Mouse (Mus musculus): Measurements from ENCODE around the gene Gm7324. TPM values are rescaled to one million over a fixed set of nuclear protein-coding genes. Genes with fewer than 3 reads are reported as not detected.
"Not testable (repeated sequence)": the region's sequence is repeated elsewhere in the genome, so short reads cannot be mapped to it uniquely, and the experiment has no call there.

Gm7324 gene
- 0.54 and 0.56 TPM in 2 replicates for polyA plus RNA-seq (2015; fragmentation: Nextera tagmentation; extraction: Ambion mirVana)

DNA sequence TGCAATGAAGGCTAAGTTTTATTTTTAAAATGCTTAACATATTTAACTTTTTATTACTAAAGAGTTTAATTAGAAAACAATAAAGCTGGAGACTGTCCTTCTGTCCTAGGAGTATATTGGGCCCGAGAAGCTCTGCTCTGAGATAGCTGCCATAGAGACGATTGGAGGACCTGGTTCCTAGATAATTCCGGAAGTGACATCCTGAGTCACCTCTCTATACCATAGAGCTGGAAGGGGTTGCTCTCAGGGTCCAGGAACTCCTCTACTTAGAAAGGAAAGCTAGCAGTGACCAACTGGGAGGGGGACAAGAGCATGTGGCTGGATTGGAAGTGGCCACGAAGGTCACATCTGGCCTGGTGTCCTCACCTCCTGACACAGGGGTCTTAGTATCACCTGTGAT is at the start of gene Gm7324:
Gene Gm7324, plus strand, starts transcription at position 208 of the 400 bp plus-strand sequence.
- H3K27me3 ChIP-seq (replicated peaks; ENCODE audit: insufficient read depth, low read length); H3K27ac ChIP-seq (ENCODE audit: low read length); H3K36me3 ChIP-seq (ENCODE audit: insufficient read depth, low read length); ATAC-seq; H3K4me2 ChIP-seq (replicated peaks; ENCODE audit: low read depth, low read length); H3K4me3 ChIP-seq (ENCODE audit: low read depth, low read length); DNase-seq (ENCODE audit: low spot score); H3K9me3 ChIP-seq (ENCODE audit: low read length); H3K9ac ChIP-seq (replicated peaks; ENCODE audit: low read depth); H3K4me1 ChIP-seq (ENCODE audit: insufficient read depth, low read depth, low read length): not testable (repeated sequence)
- 84% methylated on average over 4 of the region's 4 CpGs for WGBS

DNA sequence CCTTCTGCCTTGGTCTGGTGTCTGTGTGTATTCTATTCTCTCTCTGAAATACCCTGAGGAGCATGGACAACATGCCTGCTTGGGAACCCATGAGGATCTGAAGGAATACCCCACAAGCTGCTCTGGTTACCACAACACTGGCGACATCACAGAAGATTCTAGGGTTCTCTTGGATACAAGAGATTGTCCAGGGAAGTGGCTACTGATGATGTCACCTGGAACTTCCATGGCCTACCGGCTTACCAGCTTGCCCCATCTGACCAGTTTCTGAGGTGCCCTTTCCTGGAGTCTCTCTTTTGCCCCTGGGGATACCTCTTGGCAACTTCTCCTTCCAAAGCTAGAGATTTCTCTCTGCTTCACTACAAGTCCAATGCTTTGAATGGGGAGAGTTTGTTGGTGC is 20.5 kb upstream of the Gm7324 start, which contains the start of gene Gm8165:
Gene Gm8165, minus strand, starts transcription at position 101 of the 400 bp plus-strand sequence.
- H3K4me2 ChIP-seq (replicated peaks; ENCODE audit: low read depth, low read length); H3K27ac ChIP-seq (ENCODE audit: low read length); H3K36me3 ChIP-seq (ENCODE audit: insufficient read depth, low read length); DNase-seq (ENCODE audit: low spot score); H3K4me3 ChIP-seq (ENCODE audit: low read depth, low read length); H3K9ac ChIP-seq (replicated peaks; ENCODE audit: low read depth); H3K9me3 ChIP-seq (ENCODE audit: low read length); ATAC-seq; H3K4me1 ChIP-seq (ENCODE audit: insufficient read depth, low read depth, low read length); H3K27me3 ChIP-seq (replicated peaks; ENCODE audit: insufficient read depth, low read length): not testable (repeated sequence)
- WGBS: no CpG with 5 or more reads among the region's 2 CpGs

DNA sequence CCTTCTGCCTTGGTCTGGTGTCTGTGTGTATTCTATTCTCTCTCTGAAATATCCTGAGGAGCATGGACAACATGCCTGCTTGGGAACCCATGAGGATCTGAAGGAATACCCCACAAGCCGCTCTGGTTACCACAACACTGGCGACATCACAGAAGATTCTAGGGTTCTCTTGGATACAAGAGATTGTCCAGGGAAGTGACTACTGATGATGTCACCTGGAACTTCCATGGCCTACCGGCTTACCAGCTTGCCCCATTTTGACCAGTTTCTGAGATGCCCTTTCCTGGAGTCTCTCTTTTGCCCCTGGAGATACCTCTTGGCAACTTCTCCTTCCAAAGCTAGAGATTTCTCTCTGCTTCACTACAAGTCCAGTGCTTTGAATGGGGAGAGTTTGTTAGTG is 29.8 kb downstream of the Gm7324 start, which contains the start of gene Gm16506:
Gene Gm16506, minus strand, starts transcription at position 101 of the 400 bp plus-strand sequence.
- H3K4me3 ChIP-seq (ENCODE audit: low read depth, low read length); ATAC-seq; H3K9ac ChIP-seq (replicated peaks; ENCODE audit: low read depth); H3K9me3 ChIP-seq (ENCODE audit: low read length); H3K36me3 ChIP-seq (ENCODE audit: insufficient read depth, low read length); H3K27ac ChIP-seq (ENCODE audit: low read length); H3K4me1 ChIP-seq (ENCODE audit: insufficient read depth, low read depth, low read length); DNase-seq (ENCODE audit: low spot score); H3K4me2 ChIP-seq (replicated peaks; ENCODE audit: low read depth, low read length); H3K27me3 ChIP-seq (replicated peaks; ENCODE audit: insufficient read depth, low read length): not testable (repeated sequence)
- 95% methylated on average over 2 of the region's 3 CpGs for WGBS

DNA sequence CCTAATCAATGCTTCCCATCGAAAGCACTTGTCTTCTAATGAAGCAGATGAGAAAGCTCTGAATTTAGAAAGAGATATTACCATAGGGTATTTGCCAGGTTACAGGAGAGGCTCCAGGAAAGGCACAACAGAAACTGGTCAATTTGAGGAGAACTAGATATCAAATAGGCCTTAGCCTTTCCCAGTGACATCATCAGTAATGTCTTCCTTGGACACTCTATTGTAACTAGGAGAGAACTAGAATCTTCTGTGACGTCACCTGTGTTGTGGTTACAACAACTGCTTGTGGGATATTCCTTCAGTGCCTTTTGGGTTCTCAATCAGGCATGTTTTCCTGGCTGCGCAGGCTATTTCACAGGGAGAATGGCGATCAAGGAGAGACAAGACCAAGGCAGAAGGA is 49.9 kb downstream of the Gm7324 start, which contains the start of gene Gm6526:
Gene Gm6526, plus strand, starts transcription at position 301 of the 400 bp plus-strand sequence.
- not testable (repeated sequence) for H3K9ac ChIP-seq (replicated peaks; ENCODE audit: low read depth); ATAC-seq; H3K27ac ChIP-seq (ENCODE audit: low read length); H3K27me3 ChIP-seq (replicated peaks; ENCODE audit: insufficient read depth, low read length); H3K4me3 ChIP-seq (ENCODE audit: low read depth, low read length); H3K4me2 ChIP-seq (replicated peaks; ENCODE audit: low read depth, low read length); H3K9me3 ChIP-seq (ENCODE audit: low read length); H3K36me3 ChIP-seq (ENCODE audit: insufficient read depth, low read length); DNase-seq (ENCODE audit: low spot score); H3K4me1 ChIP-seq (ENCODE audit: insufficient read depth, low read depth, low read length)
- 68% methylated on average over 4 of the region's 4 CpGs for WGBS

Other genes with a start within 250 kb of the Gm7324 start
- gene Gm5799, start 154.3 kb upstream of the Gm7324 start, polyA plus RNA-seq (2015; fragmentation: Nextera tagmentation; extraction: Ambion mirVana): not detected in 2 replicates
- gene Gm17654, start 118.7 kb upstream of the Gm7324 start, polyA plus RNA-seq (2015; fragmentation: Nextera tagmentation; extraction: Ambion mirVana): not detected in 2 replicates
- not detected in 2 replicates for gene Gm10375, start 89.8 kb upstream of the Gm7324 start, polyA plus RNA-seq (2015; fragmentation: Nextera tagmentation; extraction: Ambion mirVana)
- not detected in 2 replicates for gene Gm8165, start 20.6 kb upstream of the Gm7324 start, polyA plus RNA-seq (2015; fragmentation: Nextera tagmentation; extraction: Ambion mirVana)
- not detected in 2 replicates for gene Gm16506, start 29.7 kb downstream of the Gm7324 start, polyA plus RNA-seq (2015; fragmentation: Nextera tagmentation; extraction: Ambion mirVana)
- gene Gm6526, start 50.0 kb downstream of the Gm7324 start, polyA plus RNA-seq (2015; fragmentation: Nextera tagmentation; extraction: Ambion mirVana): not detected in 2 replicates
- gene Gm8180, start 86.9 kb downstream of the Gm7324 start, polyA plus RNA-seq (2015; fragmentation: Nextera tagmentation; extraction: Ambion mirVana): not detected in 2 replicates
- 12.5 and 14.2 TPM in 2 replicates for gene Ear1, start 177.7 kb downstream of the Gm7324 start, polyA plus RNA-seq (2015; fragmentation: Nextera tagmentation; extraction: Ambion mirVana)
- gene Ear10, start 225.7 kb downstream of the Gm7324 start, polyA plus RNA-seq (2015; fragmentation: Nextera tagmentation; extraction: Ambion mirVana): not detected in 2 replicates
- gene Gm8113, start 227.6 kb downstream of the Gm7324 start, polyA plus RNA-seq (2015; fragmentation: Nextera tagmentation; extraction: Ambion mirVana): 7.7 and 11.5 TPM in 2 replicates